Mouse (Mus musculus) MEL (cell line): ENCODE results near the gene Jmjd1c. TPM values are rescaled to one million over a fixed set of nuclear protein-coding genes. Genes with fewer than 3 reads are reported as not detected.

Experiments
- DNase-seq: peaks from one replicate; pipeline ENCODE4 v3.0.0; 2011; ENCODE audit warnings: low read depth, low spot score
- H3K27ac ChIP-seq: 2 replicates; pipeline ENCODE4 v1.5.1; 2012; ENCODE audit warnings: low read depth, mild to moderate bottlenecking, control low read depth, low read length, moderate library complexity; ENCODE audit not compliant: control insufficient read depth
- H3K27me3 ChIP-seq, 2 experiments: fragments of 150-350 bp in 1 of 2; sonication (generic) in 1 of 2; 2 replicates each; pipeline ENCODE4 v1.6.1; 2012; ENCODE audit warnings: low read length in 2 of 2, mild to moderate bottlenecking in 2 of 2, improper control_type of control experiment in 1 of 2, moderate library complexity in 1 of 2; ENCODE audit not compliant: insufficient read depth in 2 of 2, control insufficient read depth in 1 of 2
- H3K36me3 ChIP-seq, 2 experiments: 2 replicates each; pipeline ENCODE4 v1.6.1; 2012 to 2014; ENCODE audit warnings: low read length in 2 of 2, improper control_type of control experiment in 1 of 2, inconsistent platforms in 1 of 2, mild to moderate bottlenecking in 1 of 2; ENCODE audit not compliant: insufficient read depth in 2 of 2, control insufficient read depth in 1 of 2
- H3K4me1 ChIP-seq, 2 experiments: fragments of 150-350 bp in 1 of 2; sonication (generic) in 1 of 2; 2 replicates each; pipeline ENCODE4 v1.6.1; 2012; ENCODE audit warnings: low read length in 2 of 2, improper control_type of control experiment in 1 of 2, mild to moderate bottlenecking in 1 of 2; ENCODE audit not compliant: insufficient read depth in 2 of 2, control insufficient read depth in 1 of 2
- H3K4me3 ChIP-seq, 2 experiments: fragments of 150-350 bp in 1 of 2; sonication (generic) in 1 of 2; 2 replicates each; pipeline ENCODE4 v1.5.1; 2012; ENCODE audit warnings: low read depth in 2 of 2, low read length in 2 of 2, mild to moderate bottlenecking in 2 of 2, moderate library complexity in 2 of 2, control low read depth in 1 of 2, improper control_type of control experiment in 1 of 2; ENCODE audit not compliant: control insufficient read depth in 1 of 2, insufficient read depth in 1 of 2
- H3K79me2 ChIP-seq: 2 replicates; pipeline ENCODE4 v1.6.1; 2012; ENCODE audit warnings: mild to moderate bottlenecking, low read length, moderate library complexity; ENCODE audit not compliant: control insufficient read depth, poor library complexity, insufficient read depth
- H3K9ac ChIP-seq: 2 replicates; pipeline ENCODE4 v1.6.1; 2012; ENCODE audit warnings: low read depth, mild to moderate bottlenecking, control low read depth, low read length, moderate library complexity; ENCODE audit not compliant: control insufficient read depth, poor library complexity, severe bottlenecking
- H3K9me3 ChIP-seq: fragments of 150-350 bp; sonication (generic); replicated peaks from 2 replicates; pipeline ENCODE4 v1.6.1; 2012; ENCODE audit warnings: mild to moderate bottlenecking, low read length, improper control_type of control experiment, moderate library complexity; ENCODE audit not compliant: insufficient read depth
- BHLHE40 ChIP-seq: IDR thresholded peaks from 2 replicates; pipeline ENCODE4 v1.6.1; 2012; ENCODE audit warnings: low read depth, mild to moderate bottlenecking, inconsistent platforms, low read length, improper control_type of control experiment, borderline replicate concordance
- CHD1 ChIP-seq: IDR thresholded peaks from 2 replicates; pipeline ENCODE4 v1.6.1; 2012; ENCODE audit warnings: low read depth, mild to moderate bottlenecking, inconsistent platforms, low read length, improper control_type of control experiment
- CHD2 ChIP-seq: IDR thresholded peaks from 2 replicates; pipeline ENCODE4 v1.6.1; 2011; ENCODE audit warnings: low read length, improper control_type of control experiment
- E2F4 ChIP-seq: IDR thresholded peaks from 2 replicates; pipeline ENCODE4 v1.6.1; 2011; ENCODE audit warnings: low read depth, low read length, improper control_type of control experiment, borderline replicate concordance
- EP300 ChIP-seq, 2 experiments: IDR thresholded peaks; 2 replicates each; pipeline ENCODE4 v1.6.1; 2011; ENCODE audit warnings: improper control_type of control experiment in 2 of 2, low read length in 2 of 2, low read depth in 1 of 2, mild to moderate bottlenecking in 1 of 2
- ETS1 ChIP-seq: IDR thresholded peaks from 2 replicates; pipeline ENCODE4 v1.6.1; 2012; ENCODE audit warnings: low read depth, mild to moderate bottlenecking, inconsistent platforms, low read length, improper control_type of control experiment, moderate library complexity
- GATA1 ChIP-seq: IDR thresholded peaks from 2 replicates; pipeline ENCODE4 v1.6.1; 2011; ENCODE audit warnings: low read depth, low read length, improper control_type of control experiment
- HCFC1 ChIP-seq: IDR thresholded peaks from 2 replicates; pipeline ENCODE4 v1.6.1; 2012; ENCODE audit warnings: low read depth, mild to moderate bottlenecking, inconsistent platforms, low read length, improper control_type of control experiment, moderate library complexity
- KAT2A ChIP-seq: conservative IDR thresholded peaks from 2 replicates; pipeline ENCODE4 v1.6.1; 2012; ENCODE audit warnings: low read depth, low read length, improper control_type of control experiment, inconsistent platforms
- MAZ ChIP-seq: IDR thresholded peaks from 2 replicates; pipeline ENCODE4 v1.6.1; 2012; ENCODE audit warnings: low read depth, mild to moderate bottlenecking, inconsistent platforms, low read length, improper control_type of control experiment
- MEF2A ChIP-seq: IDR thresholded peaks from 2 replicates; pipeline ENCODE4 v1.6.1; 2014; ENCODE audit warnings: low read depth, mild to moderate bottlenecking, inconsistent platforms, low read length, improper control_type of control experiment; ENCODE audit not compliant: poor library complexity, insufficient replicate concordance, severe bottlenecking; ENCODE audit errors: extremely low read depth
- POLR2AphosphoS2 ChIP-seq: IDR thresholded peaks from 2 replicates; pipeline ENCODE4 v1.6.1; 2011; ENCODE audit warnings: low read length, improper control_type of control experiment
- POLR2AphosphoS5 ChIP-seq: IDR thresholded peaks from 2 replicates; pipeline ENCODE4 v1.6.1; 2012; ENCODE audit warnings: low read depth, borderline replicate concordance, mild to moderate bottlenecking, inconsistent platforms, low read length, moderate library complexity, mixed read lengths
- RAD21 ChIP-seq: IDR thresholded peaks from 2 replicates; pipeline ENCODE4 v1.6.1; 2011; ENCODE audit warnings: mild to moderate bottlenecking, low read depth, low read length, improper control_type of control experiment
- RCOR1 ChIP-seq: IDR thresholded peaks from 2 replicates; pipeline ENCODE4 v1.6.1; 2012; ENCODE audit warnings: low read depth, mild to moderate bottlenecking, inconsistent platforms, low read length, improper control_type of control experiment
- SIN3A ChIP-seq: IDR thresholded peaks from 2 replicates; pipeline ENCODE4 v1.6.1; 2012; ENCODE audit warnings: low read length, improper control_type of control experiment, inconsistent platforms
- TAL1 ChIP-seq: IDR thresholded peaks from 2 replicates; pipeline ENCODE4 v1.6.1; 2012; ENCODE audit warnings: mild to moderate bottlenecking, inconsistent platforms, low read length, moderate library complexity, mixed read lengths
- TBP ChIP-seq: IDR thresholded peaks from 2 replicates; pipeline ENCODE4 v1.8.0; 2011; ENCODE audit warnings: low read depth, low read length, improper control_type of control experiment
- TCF12 ChIP-seq: IDR thresholded peaks from 2 replicates; pipeline ENCODE4 v1.6.1; 2014; ENCODE audit warnings: low read depth, mild to moderate bottlenecking, inconsistent platforms, low read length, improper control_type of control experiment, moderate library complexity
- UBTF ChIP-seq: IDR thresholded peaks from 2 replicates; pipeline ENCODE4 v1.6.1; 2012; ENCODE audit warnings: low read depth, mild to moderate bottlenecking, inconsistent platforms, low read length, improper control_type of control experiment, moderate library complexity, borderline replicate concordance; ENCODE audit not compliant: insufficient read depth
- USF1 ChIP-seq: IDR thresholded peaks from 2 replicates; pipeline ENCODE4 v1.6.1; 2014; ENCODE audit warnings: low read depth, mild to moderate bottlenecking, inconsistent platforms, low read length, improper control_type of control experiment, moderate library complexity
- USF2 ChIP-seq, 2 experiments: IDR thresholded peaks; 2 replicates each; pipeline ENCODE4 v1.6.1; 2011 to 2012; ENCODE audit warnings: improper control_type of control experiment in 2 of 2, low read length in 2 of 2, borderline replicate concordance in 1 of 2, inconsistent platforms in 1 of 2, low read depth in 1 of 2, mild to moderate bottlenecking in 1 of 2; ENCODE audit not compliant: insufficient read depth in 1 of 2
- ZMIZ1 ChIP-seq: IDR thresholded peaks from 2 replicates; pipeline ENCODE4 v1.6.1; 2012; ENCODE audit warnings: low read depth, mild to moderate bottlenecking, inconsistent platforms, low read length, improper control_type of control experiment, moderate library complexity
- polyA plus RNA-seq, 2 experiments: library from polyadenylated mRNA; stranded (reverse) in 1 of 2; unstranded in 1 of 2; fragments of >175 nt in 1 of 2; fragments of >200 nt in 1 of 2; gene quantifications; 2 replicates each; pipeline versions ENCODE4 v1.2.1 to v1.2.4; 2012; ENCODE audit warnings: low replicate concordance in 2 of 2, low read depth in 1 of 2; ENCODE audit not compliant: insufficient read length in 2 of 2, insufficient read depth in 1 of 2, missing spikeins in 1 of 2
- total RNA-seq: library from RNA; depleted of rRNA; stranded (reverse); fragments of 300-350 nt; gene quantifications from 2 replicates; pipeline ENCODE4 v1.2.3, GENCODE M21; 2012

Gene Jmjd1c
- total and polyA plus RNA-seq, 3 experiments: 10.6 to 62.3 (median 15.2) TPM

- TF ChIP-seq TAL1: no peak
- TF ChIP-seq KAT2A: no peak
- TF ChIP-seq EP300 (IDR thresholded peaks at IDR 0.05; ENCODE audit: low read depth in 1 of 2, low read length in 2 of 2): no peak
- no peak for TF ChIP-seq ZMIZ1
- no peak for TF ChIP-seq RAD21
- TF ChIP-seq BHLHE40: no peak
- no peak for TF ChIP-seq CHD2
- no peak for TF ChIP-seq CHD1
- no peak for TF ChIP-seq MAZ
- TF ChIP-seq USF2 (IDR thresholded peaks at IDR 0.05; ENCODE audit: borderline replicate concordance in 1 of 2, insufficient read depth in 1 of 2, low read depth in 1 of 2, low read length in 2 of 2): no peak
- TF ChIP-seq POLR2AphosphoS5: no peak
- TF ChIP-seq UBTF: no peak
- no peak for TF ChIP-seq RCOR1
- no peak for TF ChIP-seq SIN3A
- no peak overlapping the region for H3K4me3 ChIP-seq
- H3K27ac ChIP-seq: no peak overlapping the region
- DNase-seq: no peak
- no peaks in the 10 kb centered on the region for H3K9me3 ChIP-seq
- no peaks in the 10 kb centered on the region for H3K27me3 ChIP-seq
- H3K79me2 ChIP-seq: no peaks in the 10 kb centered on the region
- no peaks in the 10 kb centered on the region for H3K4me1 ChIP-seq
- no peak overlapping the region for H3K9ac ChIP-seq
- H3K36me3 ChIP-seq: no peaks in the 10 kb centered on the region
These were observed 28.2 kb downstream of the Jmjd1c start for GRCm38 (mm10) chr10:67124156-67124555.

- H3K79me2 ChIP-seq: no peaks in the 10 kb centered on the region
- H3K27me3 ChIP-seq: no peaks in the 10 kb centered on the region
- no peak overlapping the region for H3K27ac ChIP-seq
- TF ChIP-seq ETS1: no peak
- no peak for TF ChIP-seq RAD21
- TF ChIP-seq HCFC1: no peak
- TF ChIP-seq USF1: no peak
- TF ChIP-seq POLR2AphosphoS5: no peak
- no peak for TF ChIP-seq E2F4
- no peak for TF ChIP-seq TBP
- TF ChIP-seq GATA1: no peak
- TF ChIP-seq MEF2A: no peak
- TF ChIP-seq ZMIZ1: no peak
- no peak for TF ChIP-seq BHLHE40
- TF ChIP-seq MAZ: no peak
- no peak for TF ChIP-seq TCF12
- no peak for TF ChIP-seq POLR2AphosphoS2
- TF ChIP-seq, all 39 proteins: peak for 0
- DNase-seq: no peak
- H3K9ac ChIP-seq: no peak overlapping the region
- no peaks in the 10 kb centered on the region for H3K9me3 ChIP-seq
- no peaks in the 10 kb centered on the region for H3K36me3 ChIP-seq
- no peak overlapping the region for H3K4me3 ChIP-seq
- no peaks in the 10 kb centered on the region for H3K4me1 ChIP-seq
These were observed 30.3 kb downstream of the Jmjd1c start for GRCm38 (mm10) chr10:67126061-67126858.
